Mouse (Mus musculus): ENCODE measurements around the gene Gsk3a.

DNA sequence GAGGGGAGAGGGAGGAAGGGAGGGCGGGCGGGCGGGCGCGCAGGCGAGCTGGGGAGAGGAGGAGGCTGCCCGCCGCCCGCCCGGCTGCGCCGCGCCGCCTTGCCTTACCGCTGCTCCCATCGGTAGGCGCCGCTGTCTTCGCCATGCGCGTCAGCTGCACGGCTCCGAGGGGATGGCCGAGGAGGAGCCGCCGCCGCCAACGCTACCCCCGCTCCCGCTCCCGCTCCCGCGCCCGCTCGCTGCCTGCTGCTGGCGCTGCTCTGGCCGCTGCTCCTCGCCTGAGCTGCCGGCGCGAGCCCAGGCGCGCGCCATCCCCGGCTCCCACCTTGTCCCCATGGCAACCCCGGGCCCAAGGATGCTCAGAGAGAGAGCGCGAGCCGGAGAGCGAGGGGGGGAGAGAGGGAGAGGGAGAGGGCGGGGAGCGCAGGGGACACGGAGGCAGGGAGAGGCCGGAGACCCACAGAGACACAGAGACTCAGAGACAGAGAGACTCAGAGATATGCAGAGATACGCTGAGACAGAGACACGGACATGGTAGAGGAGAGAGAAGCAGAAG is 58.0 kb downstream of the Gsk3a start, which contains the start of gene Pou2f2:
- TF ChIP-seq MYC (IDR thresholded peaks at IDR 0.05; ENCODE audit: low read depth, low read length) (no peak), CTCF (conservative IDR thresholded peaks at IDR 0.05 in 1 of 2, IDR thresholded peaks at IDR 0.05 in 1 of 2; ENCODE audit: low read depth in 2 of 2, low read length in 2 of 2) (peak in 1 of 2 experiments; percentile 41; a peak in 2 of 4 replicates), USF1 (IDR thresholded peaks at IDR 0.05; ENCODE audit: low read depth, low read length) (no peak), TBP (conservative IDR thresholded peaks at IDR 0.05; ENCODE audit: low read depth, low read length) (no peak), ZC3H11A (IDR thresholded peaks at IDR 0.05; ENCODE audit: low read depth, low read length) (no peak), POLR2AphosphoS2 (IDR thresholded peaks at IDR 0.05; ENCODE audit: low read depth, low read length) (no peak)

All from CH12.LX (cell line).